Mouse (Mus musculus): ENCODE data around the gene Dzank1. TPM values are rescaled to one million over a fixed set of nuclear protein-coding genes. Genes with fewer than 3 reads are reported as not detected.

Dzank1 gene
- polyA plus RNA-seq, 1 experiment from 2014 or later = 1.2 TPM

- H3K27me3 ChIP-seq (replicated peaks; ENCODE audit: insufficient read depth, low read length) = no peaks in the 10 kb centered on the region
- no peak overlapping the region for H3K9ac ChIP-seq (replicated peaks; ENCODE audit: low read depth)
- no peak overlapping the region for H3K4me2 ChIP-seq (replicated peaks; ENCODE audit: low read depth, low read length)
- no peak for ATAC-seq
- peaks cover 4% of the 10 kb centered on the region; the same call in 1 of the 2 replicates for H3K4me1 ChIP-seq (ENCODE audit: insufficient read depth, low read depth, low read length)
- 0 out of 2 replicates have a peak, but pooled peaks cover 4% of the 10 kb centered on the region for H3K36me3 ChIP-seq (ENCODE audit: insufficient read depth, low read length)
- TF ChIP-seq EP300 (IDR thresholded peaks at IDR 0.05) (no peak), CTCF (IDR thresholded peaks at IDR 0.05) (no peak)
- no peak for DNase-seq (ENCODE audit: low spot score)
- H3K4me3 ChIP-seq (ENCODE audit: low read depth, low read length) = no peak overlapping the region
- H3K27ac ChIP-seq (ENCODE audit: low read length) = 0 out of 2 replicates have a peak overlapping the region, but pooled peaks have one; percentile 20
- WGBS = 57% methylated on average over 4 of the region's 4 CpGs
- no peaks in the 10 kb centered on the region for H3K9me3 ChIP-seq (ENCODE audit: low read length)
These were observed 20.3 kb upstream of the Dzank1 start for GRCm38 (mm10) chr2:144547559-144547958.

- Histone ChIP-seq H3K27me3 (replicated peaks; ENCODE audit: insufficient read depth, low read length) (no peaks in the 10 kb centered on the region), H3K9me3 (ENCODE audit: low read length) (no peaks in the 10 kb centered on the region), H3K4me2 (replicated peaks; ENCODE audit: low read depth, low read length) (no peak overlapping the region), H3K36me3 (ENCODE audit: insufficient read depth, low read length) (0 out of 2 replicates have a peak, but pooled peaks cover 4% of the 10 kb centered on the region), H3K27ac (ENCODE audit: low read length) (no peak overlapping the region; the same call in 1 of the 2 replicates), H3K9ac (replicated peaks; ENCODE audit: low read depth) (no peak overlapping the region), H3K4me3 (ENCODE audit: low read depth, low read length) (no peak overlapping the region), H3K4me1 (ENCODE audit: insufficient read depth, low read depth, low read length) (peaks cover 4% of the 10 kb centered on the region; the same call in 1 of the 2 replicates)
- ATAC-seq = no peak
- 10% methylated on average over 1 of the region's 1 CpGs for WGBS
- no peak for DNase-seq (ENCODE audit: low spot score)
- no peak for TF ChIP-seq EP300 (IDR thresholded peaks at IDR 0.05)
- TF ChIP-seq CTCF (IDR thresholded peaks at IDR 0.05) = no peak
These were observed 18.3 kb upstream of the Dzank1 start for GRCm38 (mm10) chr2:144545481-144545880.

GRCm38 (mm10) chr2:144545061-144545460, 17.8 kb upstream of the Dzank1 start:
- Histone ChIP-seq H3K9me3 (ENCODE audit: low read length) (no peaks in the 10 kb centered on the region), H3K27me3 (replicated peaks; ENCODE audit: insufficient read depth, low read length) (no peaks in the 10 kb centered on the region), H3K36me3 (ENCODE audit: insufficient read depth, low read length) (0 out of 2 replicates have a peak, but pooled peaks cover 4% of the 10 kb centered on the region), H3K27ac (ENCODE audit: low read length) (no peak overlapping the region), H3K4me1 (ENCODE audit: insufficient read depth, low read depth, low read length) (peaks cover 3% of the 10 kb centered on the region; the same call in 1 of the 2 replicates), H3K4me2 (replicated peaks; ENCODE audit: low read depth, low read length) (no peak overlapping the region), H3K9ac (replicated peaks; ENCODE audit: low read depth) (no peak overlapping the region), H3K4me3 (ENCODE audit: low read depth, low read length) (no peak overlapping the region)
- ATAC-seq (no peak), DNase-seq (ENCODE audit: low spot score) (no peak)
- no peak for TF ChIP-seq CTCF (IDR thresholded peaks at IDR 0.05)
- no peak for TF ChIP-seq EP300 (IDR thresholded peaks at IDR 0.05)
- 62% methylated on average over 2 of the region's 2 CpGs for WGBS

- Histone ChIP-seq H3K36me3 (ENCODE audit: insufficient read depth, low read length) (0 out of 2 replicates have a peak, but pooled peaks cover 7% of the 10 kb centered on the region), H3K9ac (replicated peaks; ENCODE audit: low read depth) (no peak overlapping the region), H3K4me2 (replicated peaks; ENCODE audit: low read depth, low read length) (no peak overlapping the region), H3K9me3 (ENCODE audit: low read length) (no peaks in the 10 kb centered on the region), H3K4me1 (ENCODE audit: insufficient read depth, low read depth, low read length) (no peaks in the 10 kb centered on the region), H3K27ac (ENCODE audit: low read length) (no peak overlapping the region), H3K4me3 (ENCODE audit: low read depth, low read length) (no peak overlapping the region), H3K27me3 (replicated peaks; ENCODE audit: insufficient read depth, low read length) (no peaks in the 10 kb centered on the region)
- DNase-seq (ENCODE audit: low spot score) = peak; percentile 54
- ATAC-seq = peak; percentile 85
- 45% methylated on average over 6 of the region's 6 CpGs for WGBS
- TF ChIP-seq CTCF (IDR thresholded peaks at IDR 0.05) (peak; percentile 32), EP300 (IDR thresholded peaks at IDR 0.05) (no peak)
These were observed 17.4 kb upstream of the Dzank1 start for GRCm38 (mm10) chr2:144544630-144545029.

- 0 out of 2 replicates have a peak, but pooled peaks cover 15% of the 10 kb centered on the region for H3K36me3 ChIP-seq (ENCODE audit: insufficient read depth, low read length)
- WGBS = 81% methylated on average over 6 of the region's 6 CpGs
- no peaks in the 10 kb centered on the region for H3K4me1 ChIP-seq (ENCODE audit: insufficient read depth, low read depth, low read length)
- H3K4me2 ChIP-seq (replicated peaks; ENCODE audit: low read depth, low read length) = no peak overlapping the region
- no peak for DNase-seq (ENCODE audit: low spot score)
- H3K9ac ChIP-seq (replicated peaks; ENCODE audit: low read depth) = no peak overlapping the region
- H3K27ac ChIP-seq (ENCODE audit: low read length) = no peak overlapping the region
- no peak for ATAC-seq
- H3K27me3 ChIP-seq (replicated peaks; ENCODE audit: insufficient read depth, low read length) = no peaks in the 10 kb centered on the region
- no peak overlapping the region for H3K4me3 ChIP-seq (ENCODE audit: low read depth, low read length)
- TF ChIP-seq EP300 (IDR thresholded peaks at IDR 0.05) (no peak), CTCF (IDR thresholded peaks at IDR 0.05) (no peak)
- H3K9me3 ChIP-seq (ENCODE audit: low read length) = no peaks in the 10 kb centered on the region
These were observed 16.5 kb upstream of the Dzank1 start for GRCm38 (mm10) chr2:144543670-144544069.

- Histone ChIP-seq H3K27me3 (replicated peaks; ENCODE audit: insufficient read depth, low read length) (no peaks in the 10 kb centered on the region), H3K9ac (replicated peaks; ENCODE audit: low read depth) (no peak overlapping the region), H3K4me1 (ENCODE audit: insufficient read depth, low read depth, low read length) (no peaks in the 10 kb centered on the region), H3K9me3 (ENCODE audit: low read length) (no peaks in the 10 kb centered on the region), H3K27ac (ENCODE audit: low read length) (no peak overlapping the region), H3K4me2 (replicated peaks; ENCODE audit: low read depth, low read length) (no peak overlapping the region), H3K36me3 (ENCODE audit: insufficient read depth, low read length) (peaks cover 26% of the 10 kb centered on the region; the same call in 1 of the 2 replicates), H3K4me3 (ENCODE audit: low read depth, low read length) (no peak overlapping the region)
- whole genome bisulfite sequencing = 91% methylated on average over 4 of the region's 4 CpGs
- TF ChIP-seq CTCF (IDR thresholded peaks at IDR 0.05) (peak; percentile 35), EP300 (IDR thresholded peaks at IDR 0.05) (no peak)
- ATAC-seq (no peak), DNase-seq (ENCODE audit: low spot score) (no peak)
These were observed 14.0 kb upstream of the Dzank1 start for GRCm38 (mm10) chr2:144541246-144541645.
